In genomic region chr1:128417533-128417888, GRCm38 (mm10) we compare ENCODE assay signal across 8 mouse cellular contexts. TPM values are rescaled to one million over a fixed set of nuclear protein-coding genes. Genes with fewer than 3 reads are reported as not detected.
DNase-seq lines count a peak whose midpoint lies in the region; ATAC-seq and TF ChIP-seq lines count a peak whose summit lies in the region.

No protein-coding gene starts in this region.

- DNase-seq in cerebellum, postnatal 4 days (ENCODE audit: low spot score in 2 of 2) = no peak
- DNase-seq in lung, adult 2 months = no peak
- DNase-seq in lung, postnatal 14 days = no peak
- DNase-seq in forebrain, embryonic 14.5 days (ENCODE audit: low spot score) = no peak
- DNase-seq in liver, embryonic 11.5 days (ENCODE audit: low spot score) = no peak
- DNase-seq in ovary, postnatal 10 days (ENCODE audit: low spot score) = no peak

- peak overlapping the region; percentile 68 for H3K4me2 ChIP-seq in forebrain, embryonic 14.5 days (ENCODE audit: low read length)
- H3K4me2 ChIP-seq in liver, embryonic 11.5 days = peak overlapping the region; percentile 70
- H3K4me2 ChIP-seq in neural tube, embryonic 12.5 days (replicated peaks) = peak overlapping the region; percentile 71

- H3K27me3 ChIP-seq in forebrain, embryonic 14.5 days (replicated peaks; ENCODE audit: control insufficient read depth, insufficient read depth, low read length) = no peaks in the 10 kb centered on the region
- H3K27me3 ChIP-seq in liver, embryonic 11.5 days (replicated peaks; ENCODE audit: control insufficient read depth, insufficient read depth, low read length) = no peaks in the 10 kb centered on the region
- no peaks in the 10 kb centered on the region for H3K27me3 ChIP-seq in neural tube, embryonic 12.5 days (replicated peaks)

- WGBS in lung, adult 2 months = 33% methylated on average over 5 of the region's 5 CpGs
- WGBS in forebrain, embryonic 14.5 days = 51% methylated on average over 5 of the region's 5 CpGs
- 39% methylated on average over 5 of the region's 5 CpGs for WGBS in liver, embryonic 11.5 days
- WGBS in neural tube, embryonic 12.5 days = 24% methylated on average over 5 of the region's 5 CpGs

- no peak overlapping the region for H3K27ac ChIP-seq in forebrain, embryonic 14.5 days (ENCODE audit: low read depth, low read length)
- 0 out of 2 replicates have a peak overlapping the region, but pooled peaks have one; percentile 34 for H3K27ac ChIP-seq in liver, embryonic 11.5 days (ENCODE audit: low read depth, low read length)
- no peak overlapping the region for H3K27ac ChIP-seq in neural tube, embryonic 12.5 days

- TF ChIP-seq POLR2A in lung, adult 2 months (IDR thresholded peaks at IDR 0.05; ENCODE audit: borderline replicate concordance, extremely low read depth, low read depth, low read length) = no peak

- no peak for TF ChIP-seq CTCF in lung, adult 2 months (IDR thresholded peaks at IDR 0.05; ENCODE audit: insufficient read depth, low read length)

- peak overlapping the region; percentile 34 for H3K4me3 ChIP-seq in lung, adult 2 months (replicated peaks; ENCODE audit: extremely low read depth, low read depth, low read length)
- H3K4me3 ChIP-seq in forebrain, embryonic 14.5 days (ENCODE audit: low read depth, low read length) = peak overlapping the region; percentile 92
- H3K4me3 ChIP-seq in liver, embryonic 11.5 days (ENCODE audit: low read depth, low read length) = peak overlapping the region; percentile 95
- peak overlapping the region; percentile 81 for H3K4me3 ChIP-seq in neural tube, embryonic 12.5 days

- ATAC-seq in cerebellum, adult (ENCODE audit: insufficient number of reproducible peaks, low FRiP score, low TSS enrichment) = peak; percentile 45; the same call in 1 of the 2 replicates
- ATAC-seq in forebrain, embryonic 14.5 days = peak; percentile 15; the same call in 1 of the 2 replicates
- peak; percentile 45 for ATAC-seq in liver, embryonic 11.5 days (replicated peaks; ENCODE audit: low FRiP score)
- peak; percentile 54 for ATAC-seq in neural tube, embryonic 12.5 days (ENCODE audit: low FRiP score, low read depth)

- H3K36me3 ChIP-seq in forebrain, embryonic 14.5 days (ENCODE audit: control insufficient read depth, insufficient read depth, low read length) = peaks cover 7% of the 10 kb centered on the region
- H3K36me3 ChIP-seq in liver, embryonic 11.5 days (ENCODE audit: control insufficient read depth, insufficient read depth, low read length) = peaks cover 3% of the 10 kb centered on the region; the same call in 1 of the 2 replicates
- peaks cover 6% of the 10 kb centered on the region for H3K36me3 ChIP-seq in neural tube, embryonic 12.5 days

- H3K9ac ChIP-seq in forebrain, embryonic 14.5 days (ENCODE audit: low read length) = no peak overlapping the region
- H3K9ac ChIP-seq in liver, embryonic 11.5 days (ENCODE audit: low read depth, low read length) = peak overlapping the region; percentile 41; the same call in 1 of the 2 replicates
- H3K9ac ChIP-seq in neural tube, embryonic 12.5 days = no peak overlapping the region

- no peaks in the 10 kb centered on the region for H3K9me3 ChIP-seq in forebrain, embryonic 14.5 days (replicated peaks; ENCODE audit: control insufficient read depth, low read length)
- no peaks in the 10 kb centered on the region for H3K9me3 ChIP-seq in liver, embryonic 11.5 days (ENCODE audit: control insufficient read depth, low read length)
- no peaks in the 10 kb centered on the region for H3K9me3 ChIP-seq in neural tube, embryonic 12.5 days

- peaks cover 3% of the 10 kb centered on the region; the same call in 1 of the 2 replicates for H3K4me1 ChIP-seq in lung, adult 2 months (ENCODE audit: control insufficient read depth, insufficient read depth, low read length)
- H3K4me1 ChIP-seq in forebrain, embryonic 14.5 days (ENCODE audit: control insufficient read depth, insufficient read depth, low read length) = no peaks in the 10 kb centered on the region
- H3K4me1 ChIP-seq in liver, embryonic 11.5 days (replicated peaks; ENCODE audit: control insufficient read depth, insufficient read depth, low read length) = 0 out of 2 replicates have a peak, but pooled peaks cover 5% of the 10 kb centered on the region
- H3K4me1 ChIP-seq in neural tube, embryonic 12.5 days = 0 out of 2 replicates have a peak, but pooled peaks cover 3% of the 10 kb centered on the region

RNA-seq across cellular contexts. Expression of gene Dars, which starts 0.3 kb away (rescaled TPM):
- polyA plus RNA-seq in lung, adult 2 months (2012; rRNA removed) = 8.9 and 12.2 TPM in 2 replicates
- polyA plus RNA-seq in forebrain, embryonic 14.5 days (2014; fragmentation: Nextera tagmentation; extraction: Ambion mirVana) = 105 and 111 TPM in 2 replicates
- polyA plus RNA-seq in liver, embryonic 11.5 days (2014; fragmentation: Nextera tagmentation; extraction: Ambion mirVana) = 156 and 171 TPM in 2 replicates
- polyA plus RNA-seq in neural tube, embryonic 12.5 days (2016; fragmentation: Nextera tagmentation; extraction: Ambion mirVana) = 179 and 185 TPM in 2 replicates

RNA-seq across cellular contexts. Expression of gene Mcm6, which starts 58.0 kb away (rescaled TPM):
- 6.9 and 11.5 TPM in 2 replicates for polyA plus RNA-seq in lung, adult 2 months (2012; rRNA removed)
- 121 and 131 TPM in 2 replicates for polyA plus RNA-seq in forebrain, embryonic 14.5 days (2014; fragmentation: Nextera tagmentation; extraction: Ambion mirVana)
- 384 and 445 TPM in 2 replicates for polyA plus RNA-seq in liver, embryonic 11.5 days (2014; fragmentation: Nextera tagmentation; extraction: Ambion mirVana)
- polyA plus RNA-seq in neural tube, embryonic 12.5 days (2016; fragmentation: Nextera tagmentation; extraction: Ambion mirVana) = 165 and 173 TPM in 2 replicates

Comparison
In these comparisons a context has a peak if more than half of its experiments do, and no peak if none do; other contexts are left out.
1. H3K4me3 ChIP-seq: peak in every context shown above with its lines; median percentile 95 in liver, embryonic 11.5 days; 92 in forebrain, embryonic 14.5 days; 81 in neural tube, embryonic 12.5 days; 34 in lung, adult 2 months.